Mouse (Mus musculus): ENCODE results near the gene Gipr. TPM values are rescaled to one million over a fixed set of nuclear protein-coding genes. Genes with fewer than 3 reads are reported as not detected.
A peak's percentile ranks its signal among the peaks of the same experiment; 100 is the strongest.

Gene Gipr
- polyA plus RNA-seq, 1 experiment from 2014 or later, result 0.36 TPM

DNA sequence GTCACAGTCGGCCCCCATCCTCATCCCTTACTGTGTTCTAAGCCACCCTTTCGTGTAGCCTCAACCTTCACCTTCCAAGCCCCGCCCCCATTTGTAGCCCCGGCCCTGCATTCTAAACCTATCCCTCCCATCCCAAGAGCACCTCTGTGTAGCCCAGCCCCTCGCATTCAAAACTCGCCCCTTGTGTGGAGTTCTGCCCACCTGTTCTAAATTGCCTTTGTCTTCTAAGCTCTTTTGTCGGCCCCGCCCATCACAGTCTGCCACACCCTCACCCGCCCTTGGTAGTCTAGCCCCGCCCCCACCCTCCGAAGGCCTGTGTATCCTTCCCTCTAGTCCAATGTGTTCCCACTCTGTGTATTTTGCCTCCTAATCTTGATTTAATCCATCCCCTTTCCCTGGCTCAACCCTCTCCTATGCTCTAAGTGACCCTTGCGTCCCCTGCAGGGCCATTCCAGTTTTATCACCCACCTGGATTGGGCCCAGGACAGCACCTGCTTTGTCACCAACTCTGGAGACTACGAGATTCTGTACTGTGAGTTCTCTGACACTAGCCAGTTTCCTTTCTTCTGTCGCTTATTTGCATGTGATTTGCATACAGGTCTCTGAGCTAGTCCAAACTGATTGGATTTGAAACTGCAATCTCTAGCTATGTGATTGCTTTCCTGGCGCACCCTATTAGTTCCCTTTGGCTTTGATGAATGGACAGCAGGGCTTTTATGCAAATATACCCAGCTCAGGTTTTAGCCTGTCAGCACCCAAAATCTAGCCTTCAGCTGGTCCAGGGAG is 36.3 kb upstream of the Gipr start:
- no peak overlapping the region for H3K4me3 ChIP-seq (replicated peaks)
- no peak overlapping the region for H3K9ac ChIP-seq (replicated peaks)
- WGBS, result 60% methylated on average over 15 of the region's 15 CpGs
- no peak overlapping the region for H3K27ac ChIP-seq
- H3K36me3 ChIP-seq, result peaks cover 82% of the 10 kb centered on the region
- ATAC-seq (ENCODE audit: insufficient number of reproducible peaks, insufficient read depth, low FRiP score, low TSS enrichment, low read depth), result no peak
- H3K4me2 ChIP-seq, result no peak overlapping the region
- H3K9me3 ChIP-seq, result no peaks in the 10 kb centered on the region
- no peaks in the 10 kb centered on the region for H3K27me3 ChIP-seq
- no peaks in the 10 kb centered on the region for H3K4me1 ChIP-seq (replicated peaks)

DNA sequence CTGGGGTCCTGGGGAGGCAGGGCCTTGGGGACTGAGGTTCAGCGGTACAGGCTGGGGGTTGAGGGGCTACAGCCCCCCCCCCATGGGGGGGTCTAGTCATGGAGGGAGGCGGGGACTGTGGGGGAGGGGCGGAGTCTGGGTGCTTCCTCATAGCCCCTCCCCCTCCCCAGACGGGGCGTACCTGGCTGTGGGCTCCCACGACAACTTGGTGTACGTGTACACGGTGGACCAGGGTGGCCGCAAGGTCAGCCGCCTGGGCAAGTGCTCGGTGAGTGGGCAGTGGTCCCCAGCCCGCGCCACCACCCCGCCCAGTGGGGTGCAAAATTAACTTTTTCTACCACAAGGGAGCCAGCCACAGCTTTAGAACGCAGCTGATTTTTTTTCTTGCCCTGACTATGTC is 35.7 kb upstream of the Gipr start:
- Histone ChIP-seq H3K36me3 (peaks cover 83% of the 10 kb centered on the region), H3K4me3 (replicated peaks) (no peak overlapping the region), H3K27ac (0 out of 2 replicates have a peak overlapping the region, but pooled peaks have one; percentile 7), H3K4me2 (no peak overlapping the region), H3K9me3 (no peaks in the 10 kb centered on the region), H3K4me1 (replicated peaks) (no peaks in the 10 kb centered on the region), H3K9ac (replicated peaks) (no peak overlapping the region), H3K27me3 (no peaks in the 10 kb centered on the region)
- ATAC-seq (ENCODE audit: insufficient number of reproducible peaks, insufficient read depth, low FRiP score, low TSS enrichment, low read depth), result no peak
- 71% methylated on average over 15 of the region's 15 CpGs for WGBS

- Histone ChIP-seq H3K36me3 (peaks cover 85% of the 10 kb centered on the region), H3K9ac (replicated peaks) (no peak overlapping the region), H3K27me3 (no peaks in the 10 kb centered on the region), H3K4me3 (replicated peaks) (no peak overlapping the region), H3K9me3 (peaks cover 7% of the 10 kb centered on the region; the same call in 1 of the 2 replicates), H3K4me1 (replicated peaks) (no peaks in the 10 kb centered on the region), H3K27ac (no peak overlapping the region), H3K4me2 (no peak overlapping the region)
- WGBS, result 31% methylated on average over 2 of the region's 2 CpGs
- no peak for ATAC-seq (ENCODE audit: insufficient number of reproducible peaks, insufficient read depth, low FRiP score, low TSS enrichment, low read depth)
Observed at GRCm38 (mm10) chr7:19197985-19198384, 32.1 kb upstream of the Gipr start.

DNA sequence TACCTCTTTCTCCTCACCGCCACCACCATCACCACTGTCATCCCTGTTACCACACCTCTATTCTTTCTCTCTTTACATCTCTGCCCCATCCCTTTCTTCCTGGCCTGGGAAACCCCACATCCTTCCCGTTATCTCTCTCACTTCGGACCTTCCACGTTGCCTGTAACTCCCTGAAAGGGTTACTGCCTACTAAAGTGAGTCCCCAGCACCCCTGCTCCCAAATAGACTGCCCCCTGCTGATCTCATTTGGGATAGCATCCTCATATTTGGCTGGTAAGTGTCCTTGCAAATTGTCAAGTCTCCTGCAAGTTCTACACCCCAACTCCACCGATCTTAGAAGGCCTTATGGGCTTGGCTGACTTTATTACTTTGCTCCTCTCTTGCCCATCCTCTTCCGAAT is 30.7 kb upstream of the Gipr start:
- WGBS, result 64% methylated on average over 6 of the region's 6 CpGs
- no peak overlapping the region for H3K9ac ChIP-seq (replicated peaks)
- no peak overlapping the region for H3K4me2 ChIP-seq
- H3K9me3 ChIP-seq, result peaks cover 7% of the 10 kb centered on the region; the same call in 1 of the 2 replicates
- peaks cover 84% of the 10 kb centered on the region for H3K36me3 ChIP-seq
- no peak overlapping the region for H3K4me3 ChIP-seq (replicated peaks)
- no peak for ATAC-seq (ENCODE audit: insufficient number of reproducible peaks, insufficient read depth, low FRiP score, low TSS enrichment, low read depth)
- H3K4me1 ChIP-seq (replicated peaks), result no peaks in the 10 kb centered on the region
- no peaks in the 10 kb centered on the region for H3K27me3 ChIP-seq
- H3K27ac ChIP-seq, result no peak overlapping the region

- WGBS, result 94% methylated on average over 4 of the region's 4 CpGs
- no peaks in the 10 kb centered on the region for H3K4me1 ChIP-seq (replicated peaks)
- H3K4me2 ChIP-seq, result no peak overlapping the region
- ATAC-seq (ENCODE audit: insufficient number of reproducible peaks, insufficient read depth, low FRiP score, low TSS enrichment, low read depth), result no peak
- H3K36me3 ChIP-seq, result peaks cover 86% of the 10 kb centered on the region
- H3K9ac ChIP-seq (replicated peaks), result no peak overlapping the region
- H3K4me3 ChIP-seq (replicated peaks), result no peak overlapping the region
- H3K27ac ChIP-seq, result no peak overlapping the region
- H3K9me3 ChIP-seq, result peaks cover 7% of the 10 kb centered on the region; the same call in 1 of the 2 replicates
- H3K27me3 ChIP-seq, result no peaks in the 10 kb centered on the region
Observed at GRCm38 (mm10) chr7:19194676-19195075, 28.7 kb upstream of the Gipr start.

DNA sequence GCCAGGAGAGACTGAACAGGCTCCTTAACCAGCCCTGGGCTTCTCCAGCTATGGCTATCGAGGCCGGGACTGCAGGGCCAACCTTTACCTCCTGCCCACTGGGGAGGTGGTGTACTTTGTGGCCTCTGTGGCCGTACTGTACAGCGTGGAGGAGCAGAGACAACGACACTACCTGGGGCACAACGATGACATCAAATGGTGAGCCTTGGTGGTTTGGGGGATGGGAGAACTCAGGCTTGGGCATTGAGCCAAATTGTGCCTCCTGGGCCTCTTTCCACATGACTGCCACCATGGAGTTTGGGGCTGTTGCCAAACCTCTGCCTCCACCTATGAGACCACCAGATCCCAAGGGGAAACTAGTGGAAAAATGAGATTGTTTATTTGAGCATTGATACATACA is 18.8 kb upstream of the Gipr start:
- H3K36me3 ChIP-seq, result peaks cover 45% of the 10 kb centered on the region
- H3K4me1 ChIP-seq (replicated peaks), result peaks cover 22% of the 10 kb centered on the region

DNA sequence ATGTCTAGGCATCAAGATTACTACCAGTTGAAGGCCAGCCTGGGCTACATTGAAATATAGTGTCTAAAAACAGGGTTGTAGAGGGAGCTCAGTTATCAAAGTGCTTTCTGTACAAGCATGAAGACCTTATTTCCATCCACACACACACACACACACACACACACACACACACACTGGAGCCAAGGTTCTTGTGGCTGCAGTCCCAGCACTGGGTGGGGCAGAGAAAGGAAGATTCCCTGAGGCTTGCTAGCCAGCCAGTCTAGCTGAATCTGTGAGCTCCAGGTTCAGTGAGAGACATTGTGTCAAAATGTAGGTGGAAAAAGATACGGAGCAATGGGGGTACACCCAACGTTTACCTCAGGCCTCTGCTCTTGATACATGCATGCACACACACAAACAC is 18.3 kb upstream of the Gipr start:
- Histone ChIP-seq H3K9me3 (no peaks in the 10 kb centered on the region), H3K4me2 (no peak overlapping the region), H3K27ac (peak overlapping the region; percentile 53; the same call in 1 of the 2 replicates), H3K4me3 (replicated peaks) (no peak overlapping the region), H3K36me3 (peaks cover 44% of the 10 kb centered on the region), H3K27me3 (peaks cover 15% of the 10 kb centered on the region), H3K4me1 (replicated peaks) (peaks cover 25% of the 10 kb centered on the region), H3K9ac (replicated peaks) (no peak overlapping the region)
- ATAC-seq (ENCODE audit: insufficient number of reproducible peaks, insufficient read depth, low FRiP score, low TSS enrichment, low read depth), result no peak
- 83% methylated on average over 2 of the region's 2 CpGs for WGBS

More for the DNA sequence above, 18.8 kb upstream of the Gipr start:
- Histone ChIP-seq H3K4me2 (no peak overlapping the region), H3K9me3 (no peaks in the 10 kb centered on the region), H3K27ac (peak overlapping the region; percentile 53; the same call in 1 of the 2 replicates), H3K4me3 (replicated peaks) (no peak overlapping the region), H3K27me3 (peaks cover 10% of the 10 kb centered on the region), H3K9ac (replicated peaks) (no peak overlapping the region)
- WGBS, result 84% methylated on average over 6 of the region's 6 CpGs
- ATAC-seq (ENCODE audit: insufficient number of reproducible peaks, insufficient read depth, low FRiP score, low TSS enrichment, low read depth), result no peak

GRCm38 (mm10) chr7:19180862-19181429 is 15.0 kb upstream of the Gipr start:
- H3K27me3 ChIP-seq, result peaks cover 48% of the 10 kb centered on the region
- peak overlapping the region; percentile 58 for H3K4me3 ChIP-seq (replicated peaks)
- H3K9ac ChIP-seq (replicated peaks), result peak overlapping the region; percentile 67
- H3K4me1 ChIP-seq (replicated peaks), result peaks cover 40% of the 10 kb centered on the region
- H3K4me2 ChIP-seq, result peak overlapping the region; percentile 83
- no peak overlapping the region for H3K27ac ChIP-seq
- peaks cover 18% of the 10 kb centered on the region; the same call in 1 of the 2 replicates for H3K36me3 ChIP-seq
- ATAC-seq (ENCODE audit: insufficient number of reproducible peaks, insufficient read depth, low FRiP score, low TSS enrichment, low read depth), result no peak
- WGBS, result 1% methylated on average over 27 of the region's 27 CpGs
- H3K9me3 ChIP-seq, result peaks cover 6% of the 10 kb centered on the region; the same call in 1 of the 2 replicates

DNA sequence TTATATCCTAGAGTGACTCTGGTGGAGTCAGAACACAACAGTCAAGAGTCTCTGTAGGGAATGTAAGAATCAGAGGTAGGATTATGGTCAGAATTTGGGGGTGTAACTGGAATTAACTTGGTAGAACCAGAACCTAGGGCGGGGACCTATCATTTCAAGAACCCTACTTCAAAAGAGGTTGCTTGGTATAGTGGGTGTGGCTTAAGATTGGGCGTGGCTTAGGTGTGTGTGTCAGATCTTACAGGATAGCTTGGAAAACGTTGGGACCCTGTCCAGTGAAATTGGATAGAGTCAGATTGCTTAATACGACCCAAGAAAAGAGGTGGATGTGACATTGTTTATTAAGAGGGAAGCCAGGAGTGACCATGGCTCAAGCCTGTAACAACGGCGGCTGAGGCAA is 14.0 kb upstream of the Gipr start:
- Histone ChIP-seq H3K4me3 (replicated peaks) (peak overlapping the region; percentile 33; the same call in 1 of the 2 replicates), H3K9ac (replicated peaks) (no peak overlapping the region), H3K9me3 (peaks cover 11% of the 10 kb centered on the region; the same call in 1 of the 2 replicates), H3K36me3 (peaks cover 11% of the 10 kb centered on the region; the same call in 1 of the 2 replicates), H3K4me1 (replicated peaks) (peaks cover 38% of the 10 kb centered on the region), H3K27ac (no peak overlapping the region), H3K4me2 (no peak overlapping the region; the same call in 1 of the 2 replicates), H3K27me3 (peaks cover 56% of the 10 kb centered on the region)
- 37% methylated on average over 6 of the region's 6 CpGs for whole genome bisulfite sequencing
- no peak for ATAC-seq (ENCODE audit: insufficient number of reproducible peaks, insufficient read depth, low FRiP score, low TSS enrichment, low read depth)

DNA sequence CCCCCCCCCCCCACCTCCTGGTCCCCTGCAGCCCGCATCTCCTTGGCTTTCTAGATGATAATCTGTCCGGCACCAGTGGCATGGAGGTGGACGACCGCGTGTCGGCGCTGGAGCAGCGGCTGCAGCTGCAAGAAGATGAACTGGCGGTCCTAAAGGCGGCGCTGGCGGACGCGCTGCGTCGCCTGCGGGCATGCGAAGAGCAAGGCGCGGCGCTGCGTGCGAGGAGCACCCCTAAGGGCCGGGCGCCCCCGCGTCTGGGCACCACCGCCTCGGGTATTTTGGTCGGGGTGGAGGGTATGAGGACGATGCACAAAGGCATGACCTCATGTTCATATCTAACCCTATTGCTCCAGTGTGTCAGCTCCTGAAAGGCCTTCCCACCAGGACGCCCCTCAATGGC is 13.2 kb upstream of the Gipr start:
- 0 out of 2 replicates have a peak overlapping the region, but pooled peaks have one; percentile 34 for H3K9ac ChIP-seq (replicated peaks)
- under 1% methylated on average over 31 of the region's 32 CpGs for WGBS
- H3K9me3 ChIP-seq, result peaks cover 11% of the 10 kb centered on the region; the same call in 1 of the 2 replicates
- peaks cover 32% of the 10 kb centered on the region for H3K4me1 ChIP-seq (replicated peaks)
- no peak overlapping the region for H3K27ac ChIP-seq
- peak overlapping the region; percentile 33 for H3K4me3 ChIP-seq (replicated peaks)
- H3K36me3 ChIP-seq, result peaks cover 9% of the 10 kb centered on the region; the same call in 1 of the 2 replicates
- ATAC-seq (ENCODE audit: insufficient number of reproducible peaks, insufficient read depth, low FRiP score, low TSS enrichment, low read depth), result no peak
- peak overlapping the region; percentile 56 for H3K4me2 ChIP-seq
- peaks cover 62% of the 10 kb centered on the region for H3K27me3 ChIP-seq

- Histone ChIP-seq H3K9ac (replicated peaks) (0 out of 2 replicates have a peak overlapping the region, but pooled peaks have one; percentile 34), H3K4me1 (replicated peaks) (peaks cover 32% of the 10 kb centered on the region), H3K27ac (no peak overlapping the region), H3K27me3 (peaks cover 66% of the 10 kb centered on the region), H3K4me2 (peak overlapping the region; percentile 56), H3K9me3 (peaks cover 11% of the 10 kb centered on the region; the same call in 1 of the 2 replicates), H3K4me3 (replicated peaks) (peak overlapping the region; percentile 33), H3K36me3 (peaks cover 3% of the 10 kb centered on the region; the same call in 1 of the 2 replicates)
- no peak for ATAC-seq (ENCODE audit: insufficient number of reproducible peaks, insufficient read depth, low FRiP score, low TSS enrichment, low read depth)
- WGBS, result 7% methylated on average over 27 of the region's 27 CpGs
Observed at GRCm38 (mm10) chr7:19178443-19179092, 12.6 kb upstream of the Gipr start.

Data from limb, embryonic 12.5 days (tissue).